Mouse (Mus musculus) testis, adult 2 months (tissue): Measurements from ENCODE around the gene Srp9.

Experiments
- CTCF ChIP-seq: fragments of 200-500 bp; IDR thresholded peaks from 2 replicates; pipeline ENCODE4 v1.5.1; 2012; ENCODE audit warnings: low read depth, mild to moderate bottlenecking, inconsistent platforms, low read length, moderate library complexity; ENCODE audit not compliant: control insufficient read depth, insufficient read depth, insufficient replicate concordance
- POLR2A ChIP-seq: fragments of 200-500 bp; IDR thresholded peaks from 2 replicates; pipeline ENCODE4 v1.6.1; 2012; ENCODE audit warnings: low read depth, mild to moderate bottlenecking, inconsistent platforms, low read length, moderate library complexity; ENCODE audit not compliant: control insufficient read depth

DNA sequence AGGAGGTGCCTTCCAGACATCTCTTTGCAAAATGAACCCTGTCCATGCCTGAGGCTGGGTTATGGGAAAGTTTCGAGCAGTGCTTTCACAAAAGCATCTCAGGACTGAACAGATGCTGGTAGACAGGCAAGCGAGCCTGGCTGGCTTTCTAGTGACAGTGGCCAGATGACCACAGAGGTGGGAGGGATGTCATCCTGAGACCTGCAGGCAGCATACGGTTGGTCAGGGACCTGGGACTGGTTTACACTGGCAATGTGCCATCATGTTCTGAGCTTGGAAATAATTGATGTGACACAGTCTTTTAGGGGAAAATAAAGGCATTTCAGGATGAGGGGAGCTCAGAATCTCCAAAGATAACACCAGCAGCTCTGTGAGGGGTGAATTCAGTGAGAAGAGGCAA, 19.5 kb upstream of the Srp9 start:
- no peak for TF ChIP-seq CTCF
- TF ChIP-seq POLR2A = no peak
